16 mouse cellular contexts compared by ENCODE assay signal in genomic region chr3:143147471-143147870, GRCm38 (mm10).
A peak's percentile ranks its signal among the peaks of the same experiment; 100 is the strongest.
DNase-seq lines count a peak whose midpoint lies in the region; ATAC-seq and TF ChIP-seq lines count a peak whose summit lies in the region.
"Had no signal": no experiment of that assay in that cellular context is flagged by ENCODE, and none has a peak within 500 bp of the region (broad histone marks: within the 10 kb centered on the region; RNA-seq: fewer than 3 reads in every experiment).

No protein-coding gene starts in this region.

- TF ChIP-seq EP300 in lung, postnatal 0 days (IDR thresholded peaks at IDR 0.05), result no peak

- 77% methylated on average over 8 of the region's 8 CpGs for WGBS in lung, postnatal 0 days
- 43% methylated on average over 8 of the region's 8 CpGs for WGBS in embryonic facial prominence, embryonic 11.5 days
- WGBS in midbrain, embryonic 14.5 days, result 55% methylated on average over 8 of the region's 8 CpGs

- peak; percentile 17 for DNase-seq in lung, postnatal 36 days
- DNase-seq in lung, postnatal 0 days (ENCODE audit: low spot score), result no peak
- DNase-seq in c-Kit-positive CD71-negative TER-119-negative erythroid progenitor cells, embryonic 14.5 days (ENCODE audit: low read depth), result peak; percentile 19
- peak; percentile 31 for DNase-seq in embryonic facial prominence, embryonic 11.5 days (ENCODE audit: low spot score)
- DNase-seq in midbrain, embryonic 14.5 days, result peak; percentile 20
- DNase-seq in cerebellum, postnatal 4 days (ENCODE audit: low spot score in 2 of 2), result no peak
- DNase-seq in lung, postnatal 4 days, result no peak
- DNase-seq in c-Kit-positive CD71-positive TER-119-positive erythroid progenitor cells, embryonic 14.5 days (ENCODE audit: low spot score), result no peak
- DNase-seq: cerebellum, adult 2 months; kidney, adult 11 months; layer of hippocampus, postnatal 36 days; thymus, postnatal 25 days had no signal

- no peak overlapping the region for H3K4me3 ChIP-seq in lung, postnatal 0 days (ENCODE audit: low read depth, low read length)
- no peak overlapping the region for H3K4me3 ChIP-seq in embryonic facial prominence, embryonic 11.5 days (ENCODE audit: low read depth, low read length)
- no peak overlapping the region for H3K4me3 ChIP-seq in midbrain, embryonic 14.5 days (replicated peaks; ENCODE audit: low read depth, low read length)
- H3K4me3 ChIP-seq: hindbrain, embryonic 13.5 days; limb, embryonic 10.5 days; liver, embryonic 12.5 days; lung, embryonic 15.5 days had no signal

- no peaks in the 10 kb centered on the region for H3K36me3 ChIP-seq in lung, postnatal 0 days (ENCODE audit: insufficient read depth, low read length)
- no peaks in the 10 kb centered on the region for H3K36me3 ChIP-seq in embryonic facial prominence, embryonic 11.5 days (replicated peaks; ENCODE audit: control insufficient read depth, insufficient read depth, low read depth, low read length)
- no peaks in the 10 kb centered on the region for H3K36me3 ChIP-seq in midbrain, embryonic 14.5 days (ENCODE audit: control insufficient read depth, insufficient read depth, low read length)
- H3K36me3 ChIP-seq: hindbrain, embryonic 13.5 days; limb, embryonic 10.5 days; liver, embryonic 12.5 days; lung, embryonic 15.5 days had no signal

- H3K27me3 ChIP-seq in lung, postnatal 0 days (replicated peaks; ENCODE audit: insufficient read depth, low read length), result no peaks in the 10 kb centered on the region
- no peaks in the 10 kb centered on the region for H3K27me3 ChIP-seq in embryonic facial prominence, embryonic 11.5 days (ENCODE audit: control insufficient read depth, insufficient read depth, low read length)
- no peaks in the 10 kb centered on the region for H3K27me3 ChIP-seq in midbrain, embryonic 14.5 days (ENCODE audit: control insufficient read depth, insufficient read depth, low read length)
- H3K27me3 ChIP-seq: hindbrain, embryonic 13.5 days; liver, embryonic 12.5 days; lung, embryonic 15.5 days had no signal

- no peaks in the 10 kb centered on the region for H3K4me1 ChIP-seq in lung, postnatal 0 days (ENCODE audit: insufficient read depth, low read depth, low read length)
- H3K4me1 ChIP-seq in embryonic facial prominence, embryonic 11.5 days (ENCODE audit: control insufficient read depth, insufficient read depth, low read length), result no peaks in the 10 kb centered on the region
- H3K4me1 ChIP-seq in midbrain, embryonic 14.5 days (ENCODE audit: control insufficient read depth, insufficient read depth, low read length), result no peaks in the 10 kb centered on the region
- H3K4me1 ChIP-seq: hindbrain, embryonic 13.5 days; liver, embryonic 12.5 days; lung, embryonic 15.5 days had no signal

- no peak overlapping the region for H3K27ac ChIP-seq in lung, postnatal 0 days (ENCODE audit: low read length)
- no peak overlapping the region for H3K27ac ChIP-seq in embryonic facial prominence, embryonic 11.5 days (replicated peaks; ENCODE audit: low read depth, low read length)
- H3K27ac ChIP-seq in midbrain, embryonic 14.5 days (replicated peaks; ENCODE audit: low read depth, low read length), result no peak overlapping the region
- H3K27ac ChIP-seq: hindbrain, embryonic 13.5 days; limb, embryonic 10.5 days; liver, embryonic 12.5 days; lung, embryonic 15.5 days had no signal

- H3K9ac ChIP-seq in lung, postnatal 0 days (replicated peaks; ENCODE audit: low read depth), result no peak overlapping the region
- H3K9ac ChIP-seq in embryonic facial prominence, embryonic 11.5 days (replicated peaks; ENCODE audit: low read length), result no peak overlapping the region
- H3K9ac ChIP-seq in midbrain, embryonic 14.5 days (replicated peaks; ENCODE audit: low read length), result no peak overlapping the region
- H3K9ac ChIP-seq: hindbrain, embryonic 13.5 days; liver, embryonic 12.5 days; lung, embryonic 15.5 days had no signal

- ATAC-seq in lung, postnatal 0 days, result no peak
- ATAC-seq in embryonic facial prominence, embryonic 11.5 days (replicated peaks; ENCODE audit: insufficient number of reproducible peaks, low FRiP score, low TSS enrichment, low read depth), result no peak
- no peak for ATAC-seq in midbrain, embryonic 14.5 days (ENCODE audit: low FRiP score, low TSS enrichment)
- ATAC-seq: liver, embryonic 12.5 days had no signal

- H3K9me3 ChIP-seq in lung, postnatal 0 days (ENCODE audit: low read length), result no peaks in the 10 kb centered on the region
- H3K9me3 ChIP-seq in embryonic facial prominence, embryonic 11.5 days (replicated peaks; ENCODE audit: control insufficient read depth, low read length), result no peaks in the 10 kb centered on the region
- H3K9me3 ChIP-seq in midbrain, embryonic 14.5 days (ENCODE audit: control insufficient read depth, low read length), result no peaks in the 10 kb centered on the region
- H3K9me3 ChIP-seq: hindbrain, embryonic 13.5 days; limb, embryonic 10.5 days; liver, embryonic 12.5 days; lung, embryonic 15.5 days had no signal

- TF ChIP-seq CTCF in lung, postnatal 0 days (IDR thresholded peaks at IDR 0.05), result no peak

- H3K4me2 ChIP-seq in lung, postnatal 0 days (replicated peaks; ENCODE audit: low read depth, low read length), result no peak overlapping the region
- H3K4me2 ChIP-seq in embryonic facial prominence, embryonic 11.5 days (ENCODE audit: low read depth, low read length), result no peak overlapping the region
- H3K4me2 ChIP-seq in midbrain, embryonic 14.5 days (ENCODE audit: low read length), result no peak overlapping the region
- H3K4me2 ChIP-seq: hindbrain, embryonic 13.5 days; liver, embryonic 12.5 days; lung, embryonic 15.5 days had no signal

Comparison
In these comparisons a context has a peak if more than half of its experiments do, and no peak if none do; other contexts are left out.
1. DNase-seq: peak in lung, postnatal 36 days (single experiment), c-Kit-positive CD71-negative TER-119-negative erythroid progenitor cells, embryonic 14.5 days (single experiment), embryonic facial prominence, embryonic 11.5 days (single experiment) and midbrain, embryonic 14.5 days (single experiment); none in lung, postnatal 0 days (single experiment), cerebellum, postnatal 4 days (0 of 2), lung, postnatal 4 days (0 of 2) and c-Kit-positive CD71-positive TER-119-positive erythroid progenitor cells, embryonic 14.5 days (single experiment).